Mouse (Mus musculus) stomach, embryonic 15.5 days (tissue): Measurements from ENCODE around the gene Dbil5. TPM values are rescaled to one million over a fixed set of nuclear protein-coding genes. Genes with fewer than 3 reads are reported as not detected.
"Not testable (repeated sequence)": the region's sequence is repeated elsewhere in the genome, so short reads cannot be mapped to it uniquely, and the experiment has no call there.

Source experiments
- ATAC-seq: fragments of 200-750 bp; cut with Nextera tagmentation; 2 replicates; pipeline ENCODE4 v1.8.0; 2017; ENCODE audit warnings: low read depth, moderate number of reproducible peaks, moderate TSS enrichment; ENCODE audit not compliant: insufficient read depth, low FRiP score
- H3K27ac ChIP-seq: fragments of 300-500 bp; sonication (generic); 2 replicates; pipeline ENCODE4 v1.5.1; 2015; ENCODE audit warnings: mild to moderate bottlenecking, inconsistent platforms
- H3K27me3 ChIP-seq: fragments of 300-500 bp; sonication (generic); replicated peaks from 2 replicates; pipeline ENCODE4 v1.6.1; 2015; ENCODE audit warnings: inconsistent platforms
- H3K36me3 ChIP-seq: fragments of 300-500 bp; sonication (generic); 2 replicates; pipeline ENCODE4 v1.6.1; 2015; ENCODE audit warnings: inconsistent platforms
- H3K4me1 ChIP-seq: fragments of 300-500 bp; sonication (generic); 2 replicates; pipeline ENCODE4 v1.6.1; 2015; ENCODE audit warnings: inconsistent platforms
- H3K4me2 ChIP-seq: fragments of 300-500 bp; sonication (generic); 2 replicates; pipeline ENCODE4 v1.6.1; 2015; ENCODE audit warnings: mild to moderate bottlenecking, inconsistent platforms
- H3K4me3 ChIP-seq: fragments of 300-500 bp; sonication (generic); replicated peaks from 2 replicates; pipeline ENCODE4 v1.5.1; 2015; ENCODE audit warnings: inconsistent platforms
- H3K9ac ChIP-seq: fragments of 300-500 bp; sonication (generic); 2 replicates; pipeline ENCODE4 v1.6.1; 2015; ENCODE audit warnings: inconsistent platforms
- H3K9me3 ChIP-seq: fragments of 300-500 bp; sonication (generic); 2 replicates; pipeline ENCODE4 v1.6.1; 2016; ENCODE audit warnings: inconsistent platforms
- WGBS: fragments of 180-500 bp; shearing (Covaris S2); methylation state at CpG from one replicate; pipeline ENCODE4 v1.1.7; 2015; 5-methylcytosine and 5-hydroxymethylcytosine counted together
- polyA plus RNA-seq: library from polyadenylated mRNA; unstranded; fragments of >200 nt; fragmentation: Nextera tagmentation; extraction: Ambion mirVana; gene quantifications from 2 replicates; pipeline ENCODE4 v1.2.1, GENCODE M21; 2015

Dbil5 gene
- polyA plus RNA-seq, 1 experiment from 2014 or later = 1.5 TPM

DNA sequence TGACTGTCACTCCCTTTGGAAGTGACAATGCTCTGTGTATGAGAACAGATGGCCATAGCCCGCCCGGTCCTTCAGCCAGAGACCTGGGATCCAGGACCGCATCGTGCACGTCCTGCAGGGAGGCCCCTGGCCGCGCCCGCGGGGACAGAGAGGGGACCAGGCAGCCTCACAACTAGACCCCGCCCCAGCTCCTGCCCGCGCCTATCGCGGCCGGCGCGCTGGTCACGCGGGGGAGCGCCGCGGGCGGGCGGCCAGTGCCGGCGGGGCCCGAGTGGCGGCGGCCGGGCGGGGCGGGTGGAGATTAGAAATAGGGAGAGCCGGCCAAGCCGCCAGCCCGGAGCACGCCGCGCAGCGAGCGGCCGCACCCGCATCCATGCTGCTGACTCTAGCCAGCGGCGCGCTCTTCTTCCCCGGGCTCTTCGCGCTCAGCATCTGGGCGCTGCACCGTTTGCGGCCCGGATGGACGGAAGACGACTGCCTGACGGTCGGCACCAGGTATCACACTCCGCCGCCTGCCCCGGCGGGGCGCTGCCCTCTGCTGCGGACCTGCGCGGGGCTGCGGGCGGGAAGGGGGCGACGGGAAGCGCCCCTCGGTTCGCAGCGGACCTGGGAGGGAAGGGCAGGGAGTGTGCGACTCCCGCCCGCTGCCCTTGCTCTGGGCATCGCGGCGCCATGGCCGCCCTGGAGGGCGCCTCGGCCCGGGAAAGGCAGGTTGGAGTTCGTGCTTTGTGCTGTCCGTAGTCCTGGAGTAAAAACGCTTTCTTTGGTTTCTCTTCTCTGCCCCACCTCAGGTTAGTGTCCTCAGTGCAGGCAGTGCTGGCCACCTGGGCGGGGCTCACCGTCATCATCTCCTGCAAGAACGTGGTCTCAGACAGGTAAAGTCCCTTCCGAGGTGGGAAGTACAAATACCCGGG is 15.4 kb upstream of the Dbil5 start:
- ATAC-seq = peak; percentile 98
- Histone ChIP-seq H3K4me3 (peak overlapping the region; percentile 96), H3K9me3 (no peaks in the 10 kb centered on the region), H3K4me1 (no peaks in the 10 kb centered on the region), H3K4me2 (peak overlapping the region; percentile 84), H3K36me3 (peaks cover 16% of the 10 kb centered on the region; the same call in 1 of the 2 replicates), H3K9ac (peak overlapping the region; percentile 96), H3K27me3 (no peaks in the 10 kb centered on the region), H3K27ac (peak overlapping the region; percentile 86)
- WGBS = under 1% methylated on average over 90 of the region's 90 CpGs

DNA sequence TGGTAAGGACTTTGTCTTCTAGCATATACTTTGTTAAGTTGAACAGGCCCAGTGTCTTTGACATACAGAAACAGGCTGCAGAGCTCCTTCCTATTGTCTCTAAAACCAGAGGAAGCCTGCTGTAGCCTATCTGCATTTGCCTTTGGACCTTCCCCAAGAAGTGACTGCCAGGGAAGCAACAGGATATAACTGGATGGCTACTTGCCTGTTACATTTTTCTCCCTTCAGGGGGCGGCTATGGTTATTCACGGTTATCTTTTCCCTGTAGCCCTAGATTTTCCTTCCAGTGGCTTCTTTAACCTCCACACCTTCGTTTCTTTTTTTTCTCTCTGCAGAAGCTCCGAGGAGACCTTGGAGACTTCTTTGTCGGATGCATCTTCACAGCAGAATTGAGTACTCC is 10.6 kb upstream of the Dbil5 start:
- 87% methylated on average over 5 of the region's 5 CpGs for WGBS
- H3K9ac ChIP-seq = no peak overlapping the region

DNA sequence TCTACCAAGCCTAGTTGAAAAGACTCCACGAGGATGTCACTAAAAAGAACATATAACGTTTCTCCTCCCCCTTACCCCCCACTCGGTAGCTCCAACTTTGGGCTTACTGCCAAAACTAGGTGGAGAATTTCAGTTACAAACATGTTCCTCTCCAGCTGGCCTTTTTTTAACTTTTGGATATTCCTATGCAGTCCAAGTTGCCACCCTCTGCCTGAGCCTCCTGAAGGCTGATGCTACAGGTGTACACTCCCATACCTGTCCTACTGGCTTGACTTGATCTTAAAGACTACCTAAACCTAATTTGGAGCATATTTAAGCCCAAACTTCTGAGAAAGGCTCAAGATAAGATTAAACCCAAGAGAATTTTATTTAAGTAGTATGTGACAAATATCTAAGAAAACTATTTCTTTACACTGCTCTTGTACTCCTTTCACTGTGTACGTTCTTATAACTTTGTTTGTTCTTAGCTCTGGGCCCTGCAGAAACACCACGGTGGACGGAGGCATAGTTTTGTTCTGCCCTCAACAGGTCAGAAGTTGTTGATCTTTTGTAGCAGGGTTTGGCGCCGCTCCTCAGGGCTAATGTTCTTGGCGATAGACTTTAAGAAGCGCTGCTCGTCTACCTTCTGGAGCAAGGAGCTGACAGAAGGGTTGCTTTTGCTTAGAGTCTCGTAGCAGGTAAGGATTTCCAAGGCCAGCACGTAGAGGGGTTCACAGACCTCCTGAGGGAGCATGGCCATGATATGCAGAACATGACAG is 7.0 kb upstream of the Dbil5 start:
- Histone ChIP-seq H3K27ac (no peak overlapping the region; the same call in 1 of the 2 replicates), H3K36me3 (peaks cover 51% of the 10 kb centered on the region)

More for the DNA sequence above, 10.6 kb upstream of the Dbil5 start:
- H3K9me3 ChIP-seq = no peaks in the 10 kb centered on the region
- no peak overlapping the region for H3K4me2 ChIP-seq
- ATAC-seq = no peak
- H3K27me3 ChIP-seq = no peaks in the 10 kb centered on the region
- H3K27ac ChIP-seq = no peak overlapping the region
- no peak overlapping the region for H3K4me3 ChIP-seq
- peaks cover 36% of the 10 kb centered on the region for H3K36me3 ChIP-seq
- peaks cover 9% of the 10 kb centered on the region; the same call in 1 of the 2 replicates for H3K4me1 ChIP-seq

DNA sequence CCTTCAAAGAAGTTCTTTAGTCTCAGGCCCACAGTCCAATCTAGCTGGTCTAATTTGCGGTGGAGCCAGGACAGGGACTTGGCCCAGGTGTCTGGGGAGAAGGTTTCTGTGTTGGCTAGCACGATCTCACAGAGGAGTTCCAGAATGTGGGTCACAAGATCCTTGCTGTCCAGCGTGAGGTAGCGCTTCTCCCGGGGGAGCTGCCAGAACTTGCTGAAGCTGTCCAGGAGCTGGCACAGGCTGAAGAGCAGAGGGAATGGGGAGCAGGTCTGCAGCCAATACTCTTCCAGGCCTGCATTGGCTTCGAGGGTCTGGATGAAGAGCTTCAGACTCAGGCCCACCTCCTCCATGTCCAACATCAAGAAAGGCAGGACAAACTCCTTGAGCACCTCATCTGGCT is 5.8 kb upstream of the Dbil5 start:
- H3K4me3 ChIP-seq, H3K4me2 ChIP-seq, H3K9me3 ChIP-seq, H3K9ac ChIP-seq, H3K27me3 ChIP-seq, ATAC-seq, H3K4me1 ChIP-seq, H3K27ac ChIP-seq: not testable (repeated sequence)
- 92% methylated on average over 5 of the region's 6 CpGs for WGBS
- peaks cover 42% of the 10 kb centered on the region for H3K36me3 ChIP-seq

More for the DNA sequence above, 7.0 kb upstream of the Dbil5 start:
- no peak for ATAC-seq
- Histone ChIP-seq H3K9ac (no peak overlapping the region), H3K27me3 (no peaks in the 10 kb centered on the region), H3K4me3 (no peak overlapping the region), H3K4me2 (no peak overlapping the region), H3K9me3 (no peaks in the 10 kb centered on the region), H3K4me1 (peaks cover 9% of the 10 kb centered on the region; the same call in 1 of the 2 replicates)
- WGBS = 65% methylated on average over 13 of the region's 13 CpGs

DNA sequence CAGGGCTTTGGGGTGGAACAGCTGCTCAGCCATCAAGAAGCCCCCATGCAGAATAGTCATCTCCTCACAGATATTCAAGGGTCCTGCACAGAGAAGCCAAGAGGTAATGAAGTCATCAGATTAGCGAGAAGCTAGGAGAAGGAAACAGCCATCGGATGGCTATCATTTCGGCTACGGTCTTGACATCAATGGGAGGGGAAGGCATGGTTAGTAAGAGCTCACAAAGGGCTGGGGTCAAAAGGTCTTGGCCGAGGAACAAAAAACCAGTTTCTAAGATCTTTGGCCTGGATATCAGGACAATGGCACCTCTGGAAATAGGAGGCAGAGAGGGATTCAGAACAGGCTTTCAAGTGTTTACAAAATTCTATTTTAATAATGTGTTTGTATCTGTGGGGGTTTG is 3.6 kb upstream of the Dbil5 start:
- Histone ChIP-seq H3K9me3 (no peaks in the 10 kb centered on the region), H3K4me1 (peaks cover 9% of the 10 kb centered on the region; the same call in 1 of the 2 replicates), H3K36me3 (peaks cover 25% of the 10 kb centered on the region), H3K27me3 (no peaks in the 10 kb centered on the region), H3K4me3 (no peak overlapping the region), H3K27ac (no peak overlapping the region), H3K4me2 (no peak overlapping the region), H3K9ac (no peak overlapping the region)
- ATAC-seq = no peak
- WGBS = 83% methylated on average over 5 of the region's 5 CpGs

DNA sequence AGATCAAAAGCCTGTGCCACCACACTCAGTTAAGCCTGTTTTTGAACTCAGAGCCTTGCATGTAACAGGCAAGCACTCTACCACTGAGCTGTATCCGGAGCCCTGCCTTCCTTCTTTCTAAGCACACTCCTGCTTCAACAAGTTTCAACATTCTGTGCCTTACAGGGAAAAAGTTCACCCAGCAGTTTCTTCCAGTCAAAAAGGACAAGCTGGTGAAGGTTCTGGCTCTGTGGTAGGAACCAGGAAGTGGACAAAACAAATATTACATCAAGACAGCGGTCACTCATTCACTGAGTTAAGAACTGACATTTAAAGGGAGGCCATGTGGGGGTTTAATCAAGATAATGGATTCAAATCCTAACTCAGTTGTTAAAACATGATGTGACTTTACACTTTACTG is 2.4 kb upstream of the Dbil5 start:
- WGBS = 81% methylated on average over 2 of the region's 2 CpGs
- peaks cover 22% of the 10 kb centered on the region for H3K36me3 ChIP-seq
- no peaks in the 10 kb centered on the region for H3K9me3 ChIP-seq
- H3K27ac ChIP-seq = peak overlapping the region; percentile 68; the same call in 1 of the 2 replicates
- H3K4me3 ChIP-seq = no peak overlapping the region
- ATAC-seq = no peak
- H3K4me2 ChIP-seq = no peak overlapping the region
- H3K4me1 ChIP-seq = peaks cover 3% of the 10 kb centered on the region; the same call in 1 of the 2 replicates
- no peak overlapping the region for H3K9ac ChIP-seq
- H3K27me3 ChIP-seq = no peaks in the 10 kb centered on the region

DNA sequence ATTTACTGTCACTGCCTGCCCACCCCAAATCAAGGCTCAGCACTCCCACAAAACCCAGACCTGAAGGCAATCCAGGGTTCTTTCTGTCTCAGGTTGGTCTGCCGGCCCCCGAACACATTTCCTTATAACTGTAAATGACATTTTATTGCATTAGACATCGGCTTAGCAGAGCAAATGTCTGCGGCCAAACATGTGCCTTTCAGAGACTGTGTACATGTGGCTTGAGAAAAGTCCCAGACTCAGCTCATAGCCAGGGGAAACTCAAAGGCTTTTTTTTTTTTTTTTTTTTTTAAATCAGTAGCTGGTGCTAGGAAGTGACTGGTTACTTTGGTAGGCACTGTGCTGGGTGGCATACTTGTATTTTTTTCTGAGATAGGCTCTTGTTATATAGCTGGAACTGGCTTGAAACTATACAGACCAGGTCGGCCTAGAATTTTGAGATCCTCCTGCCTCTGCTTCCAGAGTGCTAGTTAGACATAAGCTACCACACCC is 1.3 kb upstream of the Dbil5 start:
- no peak for ATAC-seq
- no peaks in the 10 kb centered on the region for H3K9me3 ChIP-seq
- H3K27ac ChIP-seq = peak overlapping the region; percentile 96
- 88% methylated on average over 5 of the region's 5 CpGs for WGBS
- no peaks in the 10 kb centered on the region for H3K27me3 ChIP-seq
- no peaks in the 10 kb centered on the region for H3K4me1 ChIP-seq
- peak overlapping the region; percentile 73 for H3K4me2 ChIP-seq
- H3K36me3 ChIP-seq = peaks cover 22% of the 10 kb centered on the region
- no peak overlapping the region for H3K9ac ChIP-seq
- H3K4me3 ChIP-seq = peak overlapping the region; percentile 93

DNA sequence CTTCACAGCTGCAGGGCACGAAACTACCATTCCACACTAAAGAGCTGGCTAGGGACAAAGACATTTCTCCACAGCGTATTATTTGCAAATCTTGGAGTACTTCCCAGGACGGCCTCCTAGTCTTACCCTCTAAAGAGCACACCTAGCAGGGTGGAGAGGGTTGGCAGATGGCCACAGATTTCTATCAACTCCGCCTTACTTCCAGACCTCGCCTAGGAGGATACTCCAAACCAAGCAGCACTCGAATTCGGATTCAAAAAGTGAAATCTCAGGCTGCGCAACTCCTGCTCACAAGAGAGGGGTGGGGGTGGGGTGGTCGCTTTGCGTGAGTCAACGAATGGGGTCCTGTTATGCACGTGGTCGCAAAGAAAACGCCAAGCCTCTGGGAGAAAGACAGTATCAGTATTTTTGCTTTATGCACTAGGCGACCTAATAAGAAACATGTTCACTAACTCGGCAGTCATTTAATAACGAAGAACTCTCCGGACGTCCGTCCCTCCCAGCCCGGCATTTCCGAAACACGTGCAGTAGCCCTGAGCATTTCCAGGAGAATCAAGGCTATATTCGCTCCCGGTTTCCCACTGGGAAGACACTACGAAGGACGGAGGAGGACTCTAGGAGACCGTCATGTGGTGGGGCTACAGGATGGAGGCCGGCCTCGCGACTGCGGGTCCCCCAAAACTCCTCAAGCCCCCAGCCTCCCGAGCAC is 573 bp upstream of the Dbil5 start:
- 2% methylated on average over 33 of the region's 33 CpGs for WGBS
- H3K9me3 ChIP-seq = no peaks in the 10 kb centered on the region
- peak; percentile 23 for ATAC-seq

DNA sequence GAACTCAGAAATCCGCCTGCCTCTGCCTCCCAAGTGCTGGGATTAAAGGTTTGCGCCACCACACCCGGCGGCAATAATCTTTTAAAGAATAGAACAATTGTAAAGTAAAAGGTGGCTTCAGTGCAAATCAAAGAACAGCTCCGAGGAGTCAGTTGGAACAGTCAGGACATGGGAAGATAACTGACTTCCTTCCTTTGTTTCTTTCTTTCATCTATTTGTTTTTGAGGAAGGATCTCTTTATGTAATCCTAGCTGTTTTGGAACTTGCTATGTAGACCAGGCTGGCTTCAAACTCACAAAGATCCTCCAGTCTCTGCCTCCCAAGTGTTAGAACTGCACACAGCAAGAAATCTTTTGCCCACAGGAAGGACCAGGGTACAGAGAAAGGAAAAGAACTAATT is 7.2 kb downstream of the Dbil5 start:
- H3K9ac ChIP-seq = no peak overlapping the region
- WGBS = 92% methylated on average over 5 of the region's 5 CpGs
- no peaks in the 10 kb centered on the region for H3K9me3 ChIP-seq
- no peak overlapping the region for H3K4me3 ChIP-seq
- peaks cover 7% of the 10 kb centered on the region; the same call in 1 of the 2 replicates for H3K36me3 ChIP-seq
- ATAC-seq = no peak
- H3K4me2 ChIP-seq = no peak overlapping the region
- no peaks in the 10 kb centered on the region for H3K4me1 ChIP-seq
- H3K27me3 ChIP-seq = no peaks in the 10 kb centered on the region
- H3K27ac ChIP-seq = no peak overlapping the region

More for the DNA sequence above, 573 bp upstream of the Dbil5 start:
- H3K9ac ChIP-seq = peak overlapping the region; percentile 82
- H3K4me2 ChIP-seq = peak overlapping the region; percentile 73
- H3K4me3 ChIP-seq = peak overlapping the region; percentile 93
- peak overlapping the region; percentile 96 for H3K27ac ChIP-seq
- H3K4me1 ChIP-seq = no peaks in the 10 kb centered on the region
- H3K27me3 ChIP-seq = no peaks in the 10 kb centered on the region
- H3K36me3 ChIP-seq = peaks cover 21% of the 10 kb centered on the region

DNA sequence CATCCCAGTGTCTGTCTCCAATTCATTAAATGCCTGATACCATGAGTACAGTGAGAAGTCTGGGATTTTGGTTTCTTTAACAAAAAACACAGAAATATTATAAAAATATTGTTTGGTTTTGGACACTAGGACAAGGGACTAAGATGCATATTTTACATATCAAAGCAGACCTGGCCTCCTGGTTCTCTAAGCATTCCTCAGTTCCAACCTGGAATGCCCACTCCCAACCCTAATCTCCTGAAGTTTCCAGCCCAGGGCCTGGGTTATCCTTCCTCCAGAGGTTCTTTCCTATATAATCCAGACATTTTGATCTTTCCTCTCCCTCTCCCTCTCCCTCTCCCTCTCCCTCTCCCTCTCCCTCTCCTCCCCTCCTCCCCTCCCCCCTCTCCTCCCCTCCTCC is 7.6 kb downstream of the Dbil5 start:
- Histone ChIP-seq H3K4me3 (no peak overlapping the region), H3K9me3 (no peaks in the 10 kb centered on the region), H3K27ac (no peak overlapping the region), H3K4me2 (no peak overlapping the region), H3K4me1 (no peaks in the 10 kb centered on the region), H3K27me3 (no peaks in the 10 kb centered on the region), H3K9ac (no peak overlapping the region), H3K36me3 (peaks cover 4% of the 10 kb centered on the region; the same call in 1 of the 2 replicates)
- ATAC-seq = no peak

DNA sequence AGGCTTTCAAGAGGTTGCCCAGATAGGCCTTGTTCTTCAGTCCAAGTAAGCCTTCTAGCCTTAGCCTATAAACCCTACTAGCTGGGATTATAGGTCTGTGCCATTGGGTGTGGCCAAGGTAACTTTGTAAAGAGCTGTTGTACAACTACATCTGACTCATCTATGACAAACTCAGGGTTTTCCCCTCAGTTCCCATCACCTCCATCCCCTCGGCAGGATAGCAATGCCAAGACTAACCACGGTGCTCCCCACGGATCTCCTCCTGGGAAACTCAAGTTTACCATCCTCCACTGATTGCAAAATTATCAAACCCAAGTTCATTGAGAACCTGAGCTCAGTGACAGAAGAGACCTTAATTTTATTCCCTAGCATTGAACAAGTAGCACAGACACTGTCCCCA is 18.7 kb downstream of the Dbil5 start:
- no peak overlapping the region for H3K9ac ChIP-seq
- no peak overlapping the region for H3K4me2 ChIP-seq
- ATAC-seq = no peak
- peaks cover 34% of the 10 kb centered on the region for H3K36me3 ChIP-seq
- H3K27me3 ChIP-seq = no peaks in the 10 kb centered on the region
- H3K27ac ChIP-seq = no peak overlapping the region
- no peak overlapping the region for H3K4me3 ChIP-seq
- no peaks in the 10 kb centered on the region for H3K9me3 ChIP-seq
- H3K4me1 ChIP-seq = no peaks in the 10 kb centered on the region
- 85% methylated on average over 3 of the region's 3 CpGs for WGBS
